ENCODE assay signal across 14 mouse cellular contexts in the genomic region with DNA sequence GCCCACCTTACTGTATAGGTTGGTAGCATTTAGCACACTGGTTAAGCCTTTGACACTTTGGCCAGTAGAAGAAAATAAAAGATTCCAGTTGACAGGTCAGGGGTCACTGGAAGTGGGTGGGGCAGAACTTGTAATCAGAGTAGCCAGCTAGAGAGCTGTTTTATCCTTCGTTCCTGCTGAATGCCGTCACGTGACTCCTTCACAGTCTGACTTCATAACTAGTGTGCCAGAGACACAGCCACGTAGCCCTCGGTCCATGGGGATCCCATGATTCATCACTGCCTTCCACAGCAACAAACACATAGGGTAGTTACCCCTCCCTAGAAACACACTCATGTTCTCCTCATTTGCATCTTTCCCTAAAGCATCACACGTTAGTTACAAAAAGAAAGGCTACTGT. TPM values are rescaled to one million over a fixed set of nuclear protein-coding genes. Genes with fewer than 3 reads are reported as not detected.
DNase-seq lines count a peak whose midpoint lies in the region; ATAC-seq and TF ChIP-seq lines count a peak whose summit lies in the region.
"Had no signal": no experiment of that assay in that cellular context is flagged by ENCODE, and none has a peak within 500 bp of the region (broad histone marks: within the 10 kb centered on the region; RNA-seq: fewer than 3 reads in every experiment).

No protein-coding gene starts in this region.

- peak overlapping the region; percentile 68 for H3K27ac ChIP-seq in gastrocnemius, adult 2 months
- H3K27ac ChIP-seq in kidney, embryonic 14.5 days (ENCODE audit: low read depth, low read length): no peak overlapping the region
- H3K27ac ChIP-seq: midbrain, embryonic 13.5 days had no signal

- TF ChIP-seq CTCF in gastrocnemius, adult 2 months (IDR thresholded peaks at IDR 0.05): no peak

- H3K4me2 ChIP-seq in kidney, embryonic 14.5 days (replicated peaks; ENCODE audit: low read depth, low read length): no peak overlapping the region
- H3K4me2 ChIP-seq: midbrain, embryonic 13.5 days had no signal

- no peaks in the 10 kb centered on the region; the same call in 1 of the 2 replicates for H3K36me3 ChIP-seq in kidney, embryonic 14.5 days (ENCODE audit: control insufficient read depth, insufficient read depth, low read length)
- H3K36me3 ChIP-seq: G1E; midbrain, embryonic 13.5 days had no signal

- ATAC-seq in kidney, embryonic 14.5 days (ENCODE audit: low FRiP score, low TSS enrichment): 0 out of 2 replicates have a peak, but pooled peaks have one; percentile 40
- ATAC-seq in activated CD4-positive, CD25-positive, alpha-beta regulatory T cell, adult 4 months: no peak

- H3K9ac ChIP-seq in kidney, embryonic 14.5 days (ENCODE audit: low read depth, low read length): no peak overlapping the region
- H3K9ac ChIP-seq: midbrain, embryonic 13.5 days had no signal

- H3K9me3 ChIP-seq in kidney, embryonic 14.5 days (ENCODE audit: control insufficient read depth, low read length): no peaks in the 10 kb centered on the region
- H3K9me3 ChIP-seq: G1E; midbrain, embryonic 13.5 days had no signal

- no peaks in the 10 kb centered on the region for H3K4me1 ChIP-seq in kidney, embryonic 14.5 days (ENCODE audit: control insufficient read depth, insufficient read depth, low read length)

- 19% methylated on average over 6 of the region's 6 CpGs for WGBS in kidney, embryonic 14.5 days

- intact Hi-C loops in gastrocnemius, adult 2 months (cut with DNase I): no loop called here
- intact Hi-C loops in gastrocnemius, postnatal 36 days (cut with DNase I): no loop called here

- peak; percentile 69 for DNase-seq in gastrocnemius, adult 2 months
- no peak for DNase-seq in gastrocnemius, postnatal 36 days
- DNase-seq in kidney, adult 11 months: no peak
- DNase-seq in embryo, embryonic 10.5 days (ENCODE audit: low spot score): peak; percentile 76
- peak; percentile 49 to 58 for DNase-seq in kidney, postnatal 25 days
- DNase-seq in cerebellum, adult 11 months: no peak
- DNase-seq: cerebellum, postnatal 36 days; layer of hippocampus, postnatal 36 days; liver; thymus, postnatal 25 days had no signal

- H3K27me3 ChIP-seq in kidney, embryonic 14.5 days (ENCODE audit: control insufficient read depth, insufficient read depth, low read length): no peaks in the 10 kb centered on the region
- H3K27me3 ChIP-seq: midbrain, embryonic 13.5 days had no signal

- H3K4me3 ChIP-seq in gastrocnemius, adult 2 months: no peak overlapping the region
- H3K4me3 ChIP-seq in kidney, embryonic 14.5 days (ENCODE audit: low read length): no peak overlapping the region
- H3K4me3 ChIP-seq: midbrain, embryonic 13.5 days had no signal

RNA-seq across cellular contexts. Expression of gene Sirpa, which starts 11.4 kb away (rescaled TPM):
- total RNA-seq in gastrocnemius, adult 2 months (2021): 1 to 10 TPM; 5.0 to 7.4 TPM
- 1 to 10 TPM; 5.9 to 6.5 TPM for total RNA-seq in gastrocnemius, postnatal 36 days (2021)
- polyA plus RNA-seq in kidney, embryonic 14.5 days (2014; fragmentation: Nextera tagmentation; extraction: Ambion mirVana): 15.9 and 28.8 TPM in 2 replicates
- polyA plus RNA-seq in activated CD4-positive, CD25-positive, alpha-beta regulatory T cell, adult 4 months (2017; shearing (Covaris generic)): under 1 TPM in 1 of 2 experiments, not detected in 1; 0.16 TPM
- polyA plus RNA-seq: G1E had no signal

Comparison
In these comparisons a context has a peak if more than half of its experiments do, and no peak if none do; other contexts are left out.
1. DNase-seq: peak in gastrocnemius, adult 2 months (single experiment), embryo, embryonic 10.5 days (single experiment) and kidney, postnatal 25 days (2 of 2); none in gastrocnemius, postnatal 36 days (0 of 2), kidney, adult 11 months (single experiment) and cerebellum, adult 11 months (single experiment).